Mouse (Mus musculus): Measurements from ENCODE around the gene Fam78a.
"Not testable (repeated sequence)": the region's sequence is repeated elsewhere in the genome, so short reads cannot be mapped to it uniquely, and the experiment has no call there.

The Fam78a gene

DNA sequence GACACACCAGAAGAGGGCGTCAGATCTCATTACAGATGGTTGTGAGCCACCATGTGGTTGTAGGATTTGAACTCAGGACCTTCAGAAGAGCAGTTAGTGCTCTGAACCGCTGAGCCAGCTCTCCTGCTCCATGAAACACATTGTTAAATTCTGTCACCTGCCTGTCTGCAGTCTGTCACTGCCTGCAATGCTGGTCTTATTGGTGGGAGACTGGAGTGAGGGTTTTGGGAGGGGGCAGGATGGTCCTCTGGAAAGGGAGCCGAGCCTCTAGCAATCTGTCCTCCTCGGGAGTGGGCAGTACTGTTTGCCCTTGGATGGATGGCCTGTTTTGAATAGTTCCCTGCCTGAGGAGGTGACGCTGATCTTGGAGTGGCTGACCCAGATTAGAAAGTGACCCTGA is 40.8 kb downstream of the Fam78a start:
- DNase-seq (ENCODE audit: low spot score in 2 of 2): no peak

DNA sequence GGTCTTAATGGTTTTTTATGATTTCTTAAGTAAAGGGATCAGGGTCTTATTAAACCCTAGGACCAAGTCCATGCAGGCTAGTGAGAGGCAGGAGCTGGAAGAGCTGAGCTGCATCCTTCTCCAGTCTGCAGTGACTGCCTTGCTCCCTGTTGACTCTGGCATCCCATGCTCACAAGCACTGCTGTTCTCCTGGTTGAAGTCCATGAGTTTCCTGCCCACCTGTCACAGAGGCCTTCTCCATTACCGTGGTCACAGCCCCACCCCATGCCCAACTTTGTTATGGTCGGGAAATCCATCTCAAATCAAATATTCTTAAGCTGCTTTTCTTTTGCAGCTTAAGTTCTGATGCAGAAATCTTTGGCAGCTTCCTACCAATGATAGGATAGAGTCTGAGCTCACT is 43.6 kb downstream of the Fam78a start:
- no peak for DNase-seq (ENCODE audit: low spot score in 2 of 2)

DNA sequence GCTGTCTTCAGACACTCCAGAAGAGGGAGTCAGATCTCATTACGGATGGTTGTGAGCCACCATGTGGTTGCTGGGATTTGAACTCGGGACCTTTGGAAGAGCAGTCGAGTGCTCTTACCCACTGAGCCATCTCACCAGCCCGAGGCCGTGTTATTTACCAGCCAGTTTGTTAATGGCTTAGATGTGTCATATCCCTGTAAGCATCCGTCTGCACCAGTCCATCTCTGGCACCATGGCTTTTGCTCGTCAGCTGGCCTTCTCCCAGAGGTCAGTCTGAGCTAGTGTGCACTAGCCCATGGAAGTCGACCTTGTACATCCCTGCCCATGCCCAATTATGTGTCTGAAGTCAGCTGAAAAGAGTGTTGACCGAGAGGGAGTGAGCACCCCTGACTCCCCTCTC is 44.0 kb downstream of the Fam78a start:
- DNase-seq (ENCODE audit: low spot score in 2 of 2): not testable (repeated sequence)

DNA sequence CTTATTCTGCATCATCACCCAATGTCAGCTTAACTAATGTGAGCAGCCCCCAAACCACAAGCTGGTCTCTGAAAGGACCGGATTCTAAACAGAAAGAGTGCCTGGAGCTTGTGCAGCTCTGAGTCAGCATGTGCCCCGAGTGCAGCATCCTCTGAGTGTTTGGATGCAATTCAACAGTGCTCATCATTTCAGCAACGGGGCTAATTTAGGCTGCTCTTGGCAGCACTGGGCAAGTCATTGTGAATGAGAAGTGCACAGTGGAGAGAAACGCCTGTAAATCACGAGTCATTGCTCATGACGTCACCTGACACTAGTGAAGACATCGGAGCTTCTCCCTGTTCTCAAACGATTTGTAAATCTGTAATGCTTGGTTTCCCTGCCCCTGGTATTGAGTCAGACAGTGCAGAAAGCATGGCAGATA is 46.0 kb downstream of the Fam78a start:
- peak; percentile 19 to 33 for DNase-seq (ENCODE audit: low spot score in 2 of 2)

DNA sequence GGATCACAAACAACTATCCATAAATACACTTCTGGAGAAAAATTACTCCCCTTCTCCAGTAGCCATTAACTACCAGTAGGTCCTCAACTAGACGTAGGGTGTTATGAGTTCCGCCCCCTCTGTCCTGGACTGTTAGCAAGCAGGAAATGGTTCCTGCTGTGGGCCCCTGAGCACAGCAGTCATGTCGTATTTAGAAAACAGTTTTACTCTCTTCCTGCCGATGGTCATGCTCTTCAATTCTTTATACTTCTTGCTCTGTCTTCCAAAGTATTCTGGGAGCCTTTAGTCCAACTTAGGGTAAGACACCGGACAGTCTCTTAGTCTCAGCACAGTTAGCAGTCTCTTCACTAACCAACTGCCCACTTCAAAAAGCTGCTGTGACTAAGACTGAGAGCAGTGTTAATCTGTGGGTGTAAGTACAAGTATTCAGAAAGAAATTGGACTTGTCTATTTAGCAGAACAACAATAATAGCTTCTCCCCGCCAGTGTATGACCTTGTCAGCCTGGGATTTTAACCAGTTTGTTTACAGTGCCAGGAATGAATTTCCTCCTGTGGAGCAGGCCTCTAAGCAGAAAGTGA is 47.3 kb downstream of the Fam78a start:
- no peak for DNase-seq (ENCODE audit: low spot score in 2 of 2)

DNA sequence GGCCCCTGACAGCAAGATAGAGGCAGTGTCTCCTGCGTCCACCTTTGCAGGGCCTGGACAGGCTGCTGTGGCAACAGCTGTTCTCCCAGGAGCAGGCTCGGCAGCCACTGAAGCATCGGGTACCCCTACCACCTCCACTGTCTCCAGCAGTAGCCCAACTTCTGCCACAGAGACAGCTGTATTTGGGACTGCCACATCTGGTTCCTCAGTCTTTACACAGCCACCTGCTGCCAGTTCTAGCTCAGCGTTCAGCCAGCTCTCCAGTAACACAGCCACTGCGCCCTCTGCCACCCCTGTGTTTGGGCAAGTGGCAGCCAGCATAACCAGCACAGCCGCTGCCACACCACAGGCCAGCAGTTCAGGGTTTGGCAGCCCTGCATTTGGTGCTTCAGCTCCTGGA is 50.5 kb downstream of the Fam78a start:
- no peak for DNase-seq (ENCODE audit: low spot score in 2 of 2)

DNA sequence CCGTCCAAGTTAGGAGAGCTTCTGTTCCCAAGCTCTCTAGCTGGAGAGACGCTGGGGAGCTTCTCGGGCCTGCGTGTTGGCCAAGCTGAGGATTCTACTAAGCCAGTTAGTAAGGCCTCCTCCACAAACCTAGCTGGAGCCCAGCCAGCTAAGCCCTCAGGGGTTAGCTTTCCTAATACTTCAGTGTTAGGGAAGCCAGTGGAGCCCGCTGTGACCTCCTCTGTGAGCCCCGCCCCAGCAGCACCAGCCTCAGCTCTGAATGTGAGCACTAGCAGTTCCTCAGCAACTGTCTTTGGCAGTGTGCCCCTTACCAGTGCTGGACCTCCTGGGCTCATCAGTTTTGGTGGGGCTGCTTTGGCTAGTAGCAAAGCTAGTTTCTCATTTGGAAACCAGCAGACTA is 51.2 kb downstream of the Fam78a start:
- no peak for DNase-seq (ENCODE audit: low spot score in 2 of 2)

DNA sequence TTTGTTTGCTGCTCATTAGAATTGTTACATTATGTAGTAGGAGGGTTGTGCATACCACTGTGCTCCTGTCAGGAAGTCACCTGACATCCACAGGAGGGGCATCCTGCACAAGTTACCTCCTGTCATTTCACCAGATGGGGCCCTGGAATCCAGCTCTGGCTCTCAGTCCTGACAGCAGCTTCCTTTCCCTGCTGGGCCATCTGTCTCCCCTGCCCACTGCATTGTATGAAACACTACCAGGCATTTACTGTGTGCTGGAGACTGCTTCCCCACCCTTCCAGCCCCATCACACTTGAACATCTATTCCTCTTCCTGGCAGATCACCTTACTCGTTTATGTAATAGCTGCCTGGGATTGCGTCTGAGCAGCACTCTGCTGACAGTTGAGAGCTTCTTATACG is 55.0 kb downstream of the Fam78a start:
- peak in 1 of 2 experiments; percentile 14 for DNase-seq (ENCODE audit: low spot score in 2 of 2)

DNA sequence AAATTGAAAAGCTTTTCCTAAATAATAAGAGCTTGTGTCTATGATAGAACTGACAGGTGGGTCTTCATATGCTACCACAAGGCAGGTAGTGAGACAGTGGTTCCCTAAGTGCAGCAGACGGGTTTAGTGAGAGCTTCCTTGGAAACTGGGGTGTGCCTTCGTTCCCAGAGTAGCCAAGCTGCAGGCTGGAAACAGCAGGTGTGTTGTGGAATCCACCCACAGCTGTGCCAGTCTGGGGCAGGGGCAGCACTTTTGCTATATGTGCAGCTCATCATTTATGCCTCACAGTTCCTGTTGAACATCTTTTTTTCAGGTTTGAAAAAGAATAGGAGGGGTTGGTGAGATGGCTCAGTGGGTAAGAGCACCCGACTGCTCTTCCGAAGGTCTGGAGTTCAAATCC is 60.3 kb downstream of the Fam78a start:
- no peak for DNase-seq (ENCODE audit: low spot score in 2 of 2)

DNA sequence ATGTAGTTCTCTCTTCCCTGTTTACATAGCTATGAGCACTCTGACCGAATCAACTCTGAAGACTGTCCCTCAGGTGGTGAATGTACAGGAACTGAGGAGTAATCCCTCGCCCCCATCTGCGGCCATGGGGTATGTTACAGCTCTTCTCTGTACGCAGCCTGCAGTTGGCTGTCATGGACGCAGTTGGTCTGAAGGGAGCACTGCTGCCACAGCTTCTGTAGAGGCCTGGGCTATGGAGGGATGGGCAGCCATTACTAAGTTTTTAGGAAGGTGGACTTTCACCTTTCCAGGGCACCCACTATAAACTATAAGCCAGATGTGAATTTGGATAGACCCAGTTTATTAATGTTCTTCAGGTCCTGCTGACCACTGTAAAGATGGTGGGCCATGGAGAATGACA is 64.4 kb downstream of the Fam78a start:
- DNase-seq (ENCODE audit: low spot score in 2 of 2): no peak

DNA sequence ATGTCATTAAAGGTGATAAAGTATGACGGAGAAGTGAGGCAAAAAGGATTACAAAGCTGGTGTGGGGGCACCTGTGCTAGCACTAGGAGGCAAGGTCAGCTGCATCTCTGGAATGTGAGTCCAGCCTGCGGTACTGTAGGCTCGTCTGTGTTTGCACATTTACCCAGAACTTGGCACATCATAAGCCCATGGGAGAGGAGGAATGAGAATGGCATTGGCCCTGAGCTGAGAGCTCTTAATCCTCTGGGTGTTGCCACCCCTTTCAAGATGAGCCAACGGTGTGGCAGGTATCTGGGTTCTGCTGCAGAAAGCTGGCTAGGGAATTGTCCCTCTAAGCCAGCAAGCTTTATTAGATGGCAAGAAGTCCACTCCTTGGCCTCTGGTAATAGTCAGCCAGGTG is 65.0 kb downstream of the Fam78a start:
- DNase-seq (ENCODE audit: low spot score in 2 of 2): no peak

DNA sequence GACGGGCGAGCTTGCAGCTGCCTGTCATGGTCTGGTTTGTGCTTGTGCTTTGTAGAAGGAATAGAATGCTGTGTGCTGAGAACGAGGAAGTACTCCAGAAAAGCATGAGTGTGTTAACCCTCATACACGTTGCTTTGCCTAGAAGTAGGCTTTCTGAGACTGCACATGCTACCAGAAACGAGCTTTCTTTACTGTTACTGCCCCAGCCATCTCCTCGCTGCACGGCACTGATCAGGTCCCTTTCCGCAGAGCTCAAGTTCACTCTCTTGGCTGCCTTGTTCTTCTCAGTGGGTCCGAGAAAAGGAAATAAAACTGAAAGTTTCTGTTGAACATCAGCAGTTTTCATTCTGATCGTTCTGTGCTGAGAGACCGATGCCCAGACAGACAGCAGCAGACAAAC is 75.9 kb downstream of the Fam78a start:
- DNase-seq (ENCODE audit: low spot score in 2 of 2): no peak

DNA sequence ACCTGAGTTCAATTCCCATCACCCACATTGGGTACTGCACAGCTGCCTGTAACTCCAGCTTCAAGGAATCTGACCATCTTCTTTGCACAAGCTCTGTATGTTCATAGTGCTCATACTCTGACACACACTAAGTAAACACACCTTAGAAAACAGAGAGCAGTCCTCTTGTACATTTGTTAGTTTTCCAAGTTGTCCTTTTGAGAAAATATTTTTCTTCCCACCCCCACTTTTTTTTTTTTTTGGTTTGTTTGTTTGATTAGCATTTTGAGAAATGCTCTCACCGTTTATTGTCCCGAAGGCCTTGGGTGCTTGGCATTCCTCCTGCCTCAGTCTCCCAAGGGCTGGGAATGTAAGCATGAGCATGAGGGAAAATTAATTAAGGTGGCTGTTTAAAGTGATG is 76.3 kb downstream of the Fam78a start:
- DNase-seq (ENCODE audit: low spot score in 2 of 2): no peak

All from frontal cortex, postnatal 14 days (tissue).